In the genomic region with DNA sequence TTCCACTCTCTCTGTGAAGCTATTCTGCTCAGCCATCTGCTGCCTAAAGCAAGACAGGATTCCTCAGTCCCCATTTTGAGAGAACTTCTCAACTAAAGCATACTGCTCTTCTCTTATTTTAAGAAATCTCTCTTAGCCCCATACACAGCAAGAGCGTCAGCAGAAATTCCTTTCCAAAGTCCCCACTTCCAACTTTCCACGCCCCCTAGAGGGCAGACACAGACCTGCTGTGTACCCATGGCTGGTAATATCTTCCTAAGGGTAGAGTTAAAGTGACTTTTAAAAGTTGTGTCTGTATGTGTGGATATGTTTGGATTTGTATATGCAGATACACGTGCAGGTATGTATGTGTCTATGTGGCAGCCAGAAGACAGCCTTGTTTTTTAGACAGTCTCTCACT, we compare ENCODE assay signal across 13 mouse cellular contexts.
DNase-seq lines count a peak whose midpoint lies in the region; ATAC-seq and TF ChIP-seq lines count a peak whose summit lies in the region.
"Had no signal": no experiment of that assay in that cellular context is flagged by ENCODE, and none has a peak within 500 bp of the region (broad histone marks: within the 10 kb centered on the region; RNA-seq: fewer than 3 reads in every experiment).

No protein-coding gene starts in this region.

- 70% methylated on average over 3 of the region's 3 CpGs for WGBS in forebrain, postnatal 0 days
- WGBS in forebrain, embryonic 16.5 days: 68% methylated on average over 3 of the region's 3 CpGs
- WGBS in embryonic facial prominence, embryonic 10.5 days: 61% methylated on average over 3 of the region's 3 CpGs

- H3K4me1 ChIP-seq in forebrain, postnatal 0 days (ENCODE audit: insufficient read depth): no peaks in the 10 kb centered on the region
- peaks cover 4% of the 10 kb centered on the region for H3K4me1 ChIP-seq in forebrain, embryonic 16.5 days (replicated peaks; ENCODE audit: control insufficient read depth, insufficient read depth, low read length)
- H3K4me1 ChIP-seq in ES-Bruce4 (ENCODE audit: control insufficient read depth, insufficient read depth, low read length): peaks cover 6% of the 10 kb centered on the region
- H3K4me1 ChIP-seq in embryonic facial prominence, embryonic 10.5 days: peaks cover 47% of the 10 kb centered on the region
- H3K4me1 ChIP-seq: megakaryocyte, embryonic 14.5 days had no signal

- no peak overlapping the region for H3K9ac ChIP-seq in forebrain, postnatal 0 days
- no peak overlapping the region for H3K9ac ChIP-seq in forebrain, embryonic 16.5 days (replicated peaks; ENCODE audit: low read depth, low read length)
- H3K9ac ChIP-seq in ES-Bruce4 (ENCODE audit: low read depth, poor library complexity, severe bottlenecking): no peak overlapping the region
- H3K9ac ChIP-seq: embryonic facial prominence, embryonic 12.5 days; neural tube, embryonic 15.5 days had no signal

- TF ChIP-seq CTCF in forebrain, postnatal 0 days (IDR thresholded peaks at IDR 0.05; ENCODE audit: low read depth): peak; percentile 50
- TF ChIP-seq CTCF in ES-Bruce4 (IDR thresholded peaks at IDR 0.05; ENCODE audit: low read depth, low read length): peak; percentile 26

- TF ChIP-seq EP300 in ES-Bruce4 (IDR thresholded peaks at IDR 0.05; ENCODE audit: insufficient read depth, low read depth, low read length): no peak

- DNase-seq in forebrain, postnatal 0 days: peak; percentile 50
- DNase-seq in left cerebral cortex, postnatal 10 days (ENCODE audit: extremely low spot score in 1 of 2, low spot score in 2 of 2): peak; percentile 11 to 43
- no peak for DNase-seq in left cerebral cortex, adult 8-10 months (ENCODE audit: low spot score in 2 of 2)
- peak; percentile 32 for DNase-seq in embryonic facial prominence, embryonic 10.5 days (ENCODE audit: low spot score)
- DNase-seq in thymus, postnatal 10 days (ENCODE audit: low spot score in 2 of 2): no peak

- H3K9me3 ChIP-seq in forebrain, postnatal 0 days (ENCODE audit: low read length): no peaks in the 10 kb centered on the region
- H3K9me3 ChIP-seq in forebrain, embryonic 16.5 days (ENCODE audit: control insufficient read depth, low read length): no peaks in the 10 kb centered on the region
- no peaks in the 10 kb centered on the region for H3K9me3 ChIP-seq in ES-Bruce4 (replicated peaks; ENCODE audit: control insufficient read depth, insufficient read depth, low read length, poor library complexity, severe bottlenecking)
- no peaks in the 10 kb centered on the region for H3K9me3 ChIP-seq in embryonic facial prominence, embryonic 10.5 days
- H3K9me3 ChIP-seq: embryonic facial prominence, embryonic 12.5 days; heart, embryonic 10.5 days; limb, embryonic 10.5 days; neural tube, embryonic 15.5 days had no signal

- H3K27ac ChIP-seq in forebrain, postnatal 0 days (ENCODE audit: low read depth, low read length): no peak overlapping the region
- H3K27ac ChIP-seq in forebrain, embryonic 16.5 days (ENCODE audit: low read length): no peak overlapping the region
- H3K27ac ChIP-seq in ES-Bruce4 (ENCODE audit: insufficient read depth, low read length): no peak overlapping the region
- no peak overlapping the region for H3K27ac ChIP-seq in embryonic facial prominence, embryonic 10.5 days (replicated peaks)
- H3K27ac ChIP-seq: embryonic facial prominence, embryonic 12.5 days; heart, embryonic 10.5 days; limb, embryonic 10.5 days; neural tube, embryonic 15.5 days had no signal

- H3K4me2 ChIP-seq in forebrain, postnatal 0 days (ENCODE audit: low read depth): no peak overlapping the region
- no peak overlapping the region for H3K4me2 ChIP-seq in forebrain, embryonic 16.5 days (ENCODE audit: low read length)
- H3K4me2 ChIP-seq: embryonic facial prominence, embryonic 12.5 days; neural tube, embryonic 15.5 days had no signal

- intact Hi-C loops in left cerebral cortex, postnatal 10 days (cut with DNase I): no loop called here

- TF ChIP-seq POLR2A in ES-Bruce4 (IDR thresholded peaks at IDR 0.05; ENCODE audit: insufficient read depth, low read length): no peak

- ATAC-seq in forebrain, postnatal 0 days: peak; percentile 47; the same call in 1 of the 2 replicates
- no peak for ATAC-seq in forebrain, embryonic 16.5 days
- no peak for ATAC-seq in megakaryocyte-erythroid progenitor cell, adult 5-6 weeks (replicated peaks; ENCODE audit: low FRiP score, low TSS enrichment, poor library complexity, severe bottlenecking)

- H3K36me3 ChIP-seq in forebrain, postnatal 0 days (ENCODE audit: insufficient read depth): no peaks in the 10 kb centered on the region
- peaks cover 5% of the 10 kb centered on the region; the same call in 1 of the 2 replicates for H3K36me3 ChIP-seq in forebrain, embryonic 16.5 days (ENCODE audit: control insufficient read depth, insufficient read depth)
- no peaks in the 10 kb centered on the region for H3K36me3 ChIP-seq in ES-Bruce4 (ENCODE audit: control insufficient read depth, insufficient read depth, low read length, poor library complexity, severe bottlenecking)
- peaks cover 81% of the 10 kb centered on the region for H3K36me3 ChIP-seq in embryonic facial prominence, embryonic 10.5 days (replicated peaks)
- H3K36me3 ChIP-seq: neural tube, embryonic 15.5 days had no signal

- no peaks in the 10 kb centered on the region for H3K27me3 ChIP-seq in forebrain, postnatal 0 days (ENCODE audit: insufficient read depth, low read length)
- no peaks in the 10 kb centered on the region for H3K27me3 ChIP-seq in forebrain, embryonic 16.5 days (replicated peaks; ENCODE audit: control insufficient read depth, insufficient read depth, low read length)
- no peaks in the 10 kb centered on the region for H3K27me3 ChIP-seq in ES-Bruce4 (ENCODE audit: control insufficient read depth, insufficient read depth, low read length, poor library complexity, severe bottlenecking)
- no peaks in the 10 kb centered on the region for H3K27me3 ChIP-seq in embryonic facial prominence, embryonic 10.5 days (replicated peaks; ENCODE audit: low read depth, poor library complexity, severe bottlenecking)
- H3K27me3 ChIP-seq: embryonic facial prominence, embryonic 12.5 days; megakaryocyte, embryonic 14.5 days; neural tube, embryonic 15.5 days had no signal

- no peak overlapping the region for H3K4me3 ChIP-seq in forebrain, postnatal 0 days (ENCODE audit: low read depth, low read length)
- H3K4me3 ChIP-seq in forebrain, embryonic 16.5 days (replicated peaks; ENCODE audit: low read length): no peak overlapping the region
- no peak overlapping the region for H3K4me3 ChIP-seq in ES-Bruce4 (ENCODE audit: low read depth, low read length)
- H3K4me3 ChIP-seq in embryonic facial prominence, embryonic 10.5 days: no peak overlapping the region
- H3K4me3 ChIP-seq: embryonic facial prominence, embryonic 12.5 days; heart, embryonic 10.5 days; limb, embryonic 10.5 days; megakaryocyte, embryonic 14.5 days; neural tube, embryonic 15.5 days had no signal

Comparison
In these comparisons a context has a peak if more than half of its experiments do, and no peak if none do; other contexts are left out.
1. DNase-seq: peak in forebrain, postnatal 0 days (single experiment), left cerebral cortex, postnatal 10 days (2 of 2) and embryonic facial prominence, embryonic 10.5 days (single experiment); none in left cerebral cortex, adult 8-10 months (0 of 2) and thymus, postnatal 10 days (0 of 2).